Mouse (Mus musculus): ENCODE results near the gene Xk.

- TF ChIP-seq POLR2A (IDR thresholded peaks at IDR 0.05; ENCODE audit: control insufficient read depth, extremely low read depth, insufficient read depth, low read length, poor library complexity) (no peak), CTCF (IDR thresholded peaks at IDR 0.05; ENCODE audit: borderline replicate concordance, control insufficient read depth, extremely low read depth, insufficient read depth, low read length, poor library complexity) (no peak)
Measured at GRCm38 (mm10) chrX:9243381-9243864, 29.1 kb upstream of the Xk start.
